Mouse (Mus musculus) stomach, postnatal 0 days (tissue): ENCODE measurements at regions not wholly inside any gene's neighbourhood (a gene's known extent, or its start where the extent isn't known, plus 50 kb on each side); places are given as distances from the start of the nearest gene placed in this dataset.

Experiments used
- CTCF ChIP-seq: IDR thresholded peaks from 2 replicates; pipeline ENCODE4 v1.5.1; 2016; ENCODE audit warnings: antibody characterized with exemption, low read depth, mild to moderate bottlenecking, moderate library complexity
- EP300 ChIP-seq: optimal IDR thresholded peaks from 2 replicates; pipeline ENCODE3; 2016; ENCODE audit warnings: antibody characterized with exemption

GRCm38 (mm10) chr8:96277058-96277457 lies 388.7 kb upstream of the Got2 start:
- TF ChIP-seq CTCF (no peak), EP300 (no peak)
